Mouse (Mus musculus): Measurements from ENCODE around the gene Ppp2r5e. TPM values are rescaled to one million over a fixed set of nuclear protein-coding genes. Genes with fewer than 3 reads are reported as not detected.

Gene Ppp2r5e
- total and polyA plus RNA-seq, 3 experiments: 9.1 to 32.9 (median 32.6) TPM

DNA sequence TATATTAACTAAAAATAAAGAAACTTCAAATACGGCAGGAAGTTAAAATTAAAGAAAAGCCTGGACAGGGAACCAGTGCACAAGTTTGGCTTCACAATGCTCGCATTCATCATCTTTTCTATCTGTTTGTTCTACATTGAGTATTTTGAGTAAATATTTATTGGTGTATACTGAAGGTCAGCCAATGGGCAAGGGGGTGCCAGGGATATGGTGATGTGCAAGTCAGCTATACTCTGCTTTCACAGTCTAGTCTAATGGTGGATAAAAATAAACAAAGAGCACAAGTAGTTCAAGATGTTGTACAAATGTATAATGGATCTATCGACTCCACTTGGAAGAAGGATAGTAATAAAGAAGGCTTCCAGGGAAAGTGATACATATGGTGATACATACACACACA lies 123.9 kb downstream of the Ppp2r5e start:
- no peak for DNase-seq
- H3K4me1 ChIP-seq (ENCODE audit: control insufficient read depth, insufficient read depth, low read length): no peaks in the 10 kb centered on the region; the same call in 1 of the 2 replicates
- H3K27ac ChIP-seq: no peak overlapping the region
- WGBS: 83% methylated on average over 3 of the region's 3 CpGs
- H3K27me3 ChIP-seq (ENCODE audit: control insufficient read depth, insufficient read depth, low read length): no peaks in the 10 kb centered on the region
- TF ChIP-seq CTCF (IDR thresholded peaks at IDR 0.05) (no peak), POLR2A (IDR thresholded peaks at IDR 0.05; ENCODE audit: insufficient read depth, low read depth, low read length) (no peak), EP300 (IDR thresholded peaks at IDR 0.05; ENCODE audit: insufficient read depth, low read depth, low read length) (no peak)
- intact Hi-C loops (cut with DNase I): no loop called here
- no peak overlapping the region for H3K9ac ChIP-seq (ENCODE audit: low read depth, low read length)
- no peaks in the 10 kb centered on the region for H3K79me2 ChIP-seq (replicated peaks; ENCODE audit: control insufficient read depth, insufficient read depth, low read length)
- H3K4me3 ChIP-seq: no peak overlapping the region
- H3K36me3 ChIP-seq (ENCODE audit: control insufficient read depth, insufficient read depth, low read length): no peaks in the 10 kb centered on the region

- no peaks in the 10 kb centered on the region; the same call in 1 of the 2 replicates for H3K36me3 ChIP-seq (ENCODE audit: control insufficient read depth, insufficient read depth, low read length)
- no peak for DNase-seq
- H3K27ac ChIP-seq: no peak overlapping the region
- no peaks in the 10 kb centered on the region for H3K27me3 ChIP-seq (ENCODE audit: control insufficient read depth, insufficient read depth, low read length)
- no peak overlapping the region for H3K4me3 ChIP-seq
- intact Hi-C loops (cut with DNase I): no loop called here
- no peaks in the 10 kb centered on the region for H3K79me2 ChIP-seq (replicated peaks; ENCODE audit: control insufficient read depth, insufficient read depth, low read length)
- H3K9ac ChIP-seq (ENCODE audit: low read depth, low read length): no peak overlapping the region
- 89% methylated on average over 6 of the region's 6 CpGs for WGBS
- no peaks in the 10 kb centered on the region for H3K4me1 ChIP-seq (ENCODE audit: control insufficient read depth, insufficient read depth, low read length)
- TF ChIP-seq EP300 (IDR thresholded peaks at IDR 0.05; ENCODE audit: insufficient read depth, low read depth, low read length): no peak
- peak; percentile 42 for TF ChIP-seq CTCF (IDR thresholded peaks at IDR 0.05)
Observed at GRCm38 (mm10) chr12:75467814-75468213, 128.2 kb downstream of the Ppp2r5e start.

GRCm38 (mm10) chr12:75467127-75467526 lies 128.9 kb downstream of the Ppp2r5e start:
- H3K4me1 ChIP-seq (ENCODE audit: control insufficient read depth, insufficient read depth, low read length): no peaks in the 10 kb centered on the region
- no peak overlapping the region for H3K27ac ChIP-seq
- TF ChIP-seq CTCF (IDR thresholded peaks at IDR 0.05): no peak
- no peak for TF ChIP-seq POLR2A (IDR thresholded peaks at IDR 0.05; ENCODE audit: insufficient read depth, low read depth, low read length)
- no peak for TF ChIP-seq EP300 (IDR thresholded peaks at IDR 0.05; ENCODE audit: insufficient read depth, low read depth, low read length)
- H3K36me3 ChIP-seq (ENCODE audit: control insufficient read depth, insufficient read depth, low read length): peaks cover under 1% of the 10 kb centered on the region
- no peak overlapping the region for H3K4me3 ChIP-seq
- H3K79me2 ChIP-seq (replicated peaks; ENCODE audit: control insufficient read depth, insufficient read depth, low read length): no peaks in the 10 kb centered on the region
- no peaks in the 10 kb centered on the region for H3K27me3 ChIP-seq (ENCODE audit: control insufficient read depth, insufficient read depth, low read length)
- DNase-seq: no peak
- intact Hi-C loops (cut with DNase I): no loop called here
- 73% methylated on average over 5 of the region's 5 CpGs for WGBS
- no peak overlapping the region for H3K9ac ChIP-seq (ENCODE audit: low read depth, low read length)

- DNase-seq: no peak
- no peak overlapping the region for H3K27ac ChIP-seq
- intact Hi-C loops (cut with DNase I): no loop called here
- H3K4me3 ChIP-seq: no peak overlapping the region
- no peaks in the 10 kb centered on the region for H3K27me3 ChIP-seq (ENCODE audit: control insufficient read depth, insufficient read depth, low read length)
- H3K36me3 ChIP-seq (ENCODE audit: control insufficient read depth, insufficient read depth, low read length): peaks cover 3% of the 10 kb centered on the region
- TF ChIP-seq POLR2A (IDR thresholded peaks at IDR 0.05; ENCODE audit: insufficient read depth, low read depth, low read length) (no peak), EP300 (IDR thresholded peaks at IDR 0.05; ENCODE audit: insufficient read depth, low read depth, low read length) (no peak), CTCF (IDR thresholded peaks at IDR 0.05) (no peak)
- no peaks in the 10 kb centered on the region for H3K79me2 ChIP-seq (replicated peaks; ENCODE audit: control insufficient read depth, insufficient read depth, low read length)
- 87% methylated on average over 7 of the region's 7 CpGs for WGBS
- no peaks in the 10 kb centered on the region for H3K4me1 ChIP-seq (ENCODE audit: control insufficient read depth, insufficient read depth, low read length)
- no peak overlapping the region for H3K9ac ChIP-seq (ENCODE audit: low read depth, low read length)
Observed at GRCm38 (mm10) chr12:75466206-75466605, 129.8 kb downstream of the Ppp2r5e start.

DNA sequence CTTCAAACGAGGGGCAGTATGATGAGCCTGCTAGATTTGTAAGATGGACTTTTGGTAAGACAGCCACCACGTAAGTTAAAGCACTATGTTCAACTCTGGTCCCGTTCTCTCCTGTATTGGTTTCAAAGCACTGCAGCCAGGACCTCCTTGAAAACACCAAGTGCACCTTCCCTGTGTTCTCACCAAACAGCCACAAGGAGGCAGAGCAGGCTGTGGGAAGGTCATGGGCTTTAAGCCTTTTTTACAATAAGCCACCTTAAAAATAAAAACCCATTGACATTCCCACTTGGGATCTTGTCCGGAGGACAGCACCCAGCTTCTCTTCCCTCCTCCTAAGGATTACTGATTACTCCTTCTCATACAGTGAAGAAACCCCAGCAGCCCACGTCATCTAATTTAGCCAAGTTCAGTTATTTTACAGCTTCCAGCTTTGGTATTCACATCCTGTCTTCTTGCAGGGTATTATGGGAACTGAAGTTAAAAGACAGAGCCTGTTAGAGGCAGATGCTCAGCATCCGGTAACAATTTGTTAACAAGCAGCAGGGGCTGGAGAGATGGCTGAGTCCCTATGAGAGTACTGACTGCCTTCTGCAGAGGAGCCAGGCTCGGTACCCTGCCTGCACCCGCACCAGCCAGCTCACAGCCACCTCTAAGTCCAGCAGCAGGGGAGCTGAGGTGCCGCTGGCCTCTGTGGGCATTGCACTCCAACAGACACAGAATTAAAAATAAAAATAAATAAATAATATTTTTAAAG lies 131.9 kb downstream of the Ppp2r5e start:
- H3K36me3 ChIP-seq (ENCODE audit: control insufficient read depth, insufficient read depth, low read length): peaks cover 5% of the 10 kb centered on the region
- intact Hi-C loops (cut with DNase I): loop anchor here (1.0 to 5.0 kb wide), 3 partner anchors 132 to 308 kb away; partner anchors contain the start of gene Ppp2r5e

GRCm38 (mm10) chr12:75460561-75460960 lies 135.5 kb downstream of the Ppp2r5e start:
- no peak for DNase-seq
- WGBS: 47% methylated on average over 5 of the region's 5 CpGs
- Histone ChIP-seq H3K4me1 (ENCODE audit: control insufficient read depth, insufficient read depth, low read length) (peaks cover 2% of the 10 kb centered on the region; the same call in 1 of the 2 replicates), H3K36me3 (ENCODE audit: control insufficient read depth, insufficient read depth, low read length) (peaks cover 5% of the 10 kb centered on the region), H3K4me3 (no peak overlapping the region), H3K27me3 (ENCODE audit: control insufficient read depth, insufficient read depth, low read length) (no peaks in the 10 kb centered on the region), H3K27ac (no peak overlapping the region), H3K9ac (ENCODE audit: low read depth, low read length) (no peak overlapping the region), H3K79me2 (replicated peaks; ENCODE audit: control insufficient read depth, insufficient read depth, low read length) (no peaks in the 10 kb centered on the region)
- intact Hi-C loops (cut with DNase I): loop anchor here (5.0 kb wide), 1 partner anchor 312 kb away; no protein-coding TSS in a partner anchor
- TF ChIP-seq CTCF (IDR thresholded peaks at IDR 0.05) (no peak), POLR2A (IDR thresholded peaks at IDR 0.05; ENCODE audit: insufficient read depth, low read depth, low read length) (no peak), EP300 (IDR thresholded peaks at IDR 0.05; ENCODE audit: insufficient read depth, low read depth, low read length) (no peak)

More for the DNA sequence above, 131.9 kb downstream of the Ppp2r5e start:
- Histone ChIP-seq H3K27ac (no peak overlapping the region), H3K4me1 (ENCODE audit: control insufficient read depth, insufficient read depth, low read length) (peaks cover 2% of the 10 kb centered on the region; the same call in 1 of the 2 replicates), H3K4me3 (no peak overlapping the region), H3K79me2 (replicated peaks; ENCODE audit: control insufficient read depth, insufficient read depth, low read length) (no peaks in the 10 kb centered on the region), H3K27me3 (ENCODE audit: control insufficient read depth, insufficient read depth, low read length) (no peaks in the 10 kb centered on the region), H3K9ac (ENCODE audit: low read depth, low read length) (no peak overlapping the region)
- WGBS: 73% methylated on average over 9 of the region's 9 CpGs
- TF ChIP-seq CTCF (IDR thresholded peaks at IDR 0.05): peak; percentile 85
- TF ChIP-seq POLR2A (IDR thresholded peaks at IDR 0.05; ENCODE audit: insufficient read depth, low read depth, low read length): no peak
- 0 out of 2 replicates have a peak, but pooled peaks have one; percentile 54 for TF ChIP-seq EP300 (IDR thresholded peaks at IDR 0.05; ENCODE audit: insufficient read depth, low read depth, low read length)
- peak; percentile 32 to 49 for DNase-seq
